Mouse (Mus musculus): ENCODE data around the gene C1s1. TPM values are rescaled to one million over a fixed set of nuclear protein-coding genes. Genes with fewer than 3 reads are reported as not detected.

The C1s1 gene
- total and polyA plus RNA-seq, 2 experiments from 2014 or later = 0.67 to 1.9 TPM

- no peak overlapping the region for H3K9ac ChIP-seq
- H3K4me2 ChIP-seq (ENCODE audit: low read depth) = no peak overlapping the region
- no peaks in the 10 kb centered on the region for H3K4me1 ChIP-seq (ENCODE audit: insufficient read depth)
- H3K36me3 ChIP-seq (ENCODE audit: insufficient read depth) = no peaks in the 10 kb centered on the region
- no peak for TF ChIP-seq CTCF (IDR thresholded peaks at IDR 0.05; ENCODE audit: low read depth)
- no peak overlapping the region for H3K4me3 ChIP-seq (ENCODE audit: low read depth, low read length)
- no peak overlapping the region for H3K27ac ChIP-seq (ENCODE audit: low read depth, low read length)
- no peaks in the 10 kb centered on the region for H3K27me3 ChIP-seq (ENCODE audit: insufficient read depth, low read length)
- ATAC-seq = no peak
- H3K9me3 ChIP-seq (ENCODE audit: low read length) = no peaks in the 10 kb centered on the region
- WGBS = 48% methylated on average over 10 of the region's 10 CpGs
- no peak for DNase-seq
Measured at GRCm38 (mm10) chr6:124499914-124500566, 42.1 kb downstream of the C1s1 start.

GRCm38 (mm10) chr6:124496054-124496453, 46.1 kb downstream of the C1s1 start:
- Histone ChIP-seq H3K4me1 (ENCODE audit: insufficient read depth) (no peaks in the 10 kb centered on the region), H3K27me3 (ENCODE audit: insufficient read depth, low read length) (no peaks in the 10 kb centered on the region), H3K4me3 (ENCODE audit: low read depth, low read length) (no peak overlapping the region), H3K9ac (no peak overlapping the region), H3K4me2 (ENCODE audit: low read depth) (no peak overlapping the region), H3K36me3 (ENCODE audit: insufficient read depth) (no peaks in the 10 kb centered on the region), H3K9me3 (ENCODE audit: low read length) (no peaks in the 10 kb centered on the region), H3K27ac (ENCODE audit: low read depth, low read length) (no peak overlapping the region)
- no peak for TF ChIP-seq CTCF (IDR thresholded peaks at IDR 0.05; ENCODE audit: low read depth)
- 94% methylated on average over 5 of the region's 5 CpGs for WGBS
- no peak for DNase-seq
- no peak for ATAC-seq

- no peaks in the 10 kb centered on the region for H3K36me3 ChIP-seq (ENCODE audit: insufficient read depth)
- no peak for TF ChIP-seq CTCF (IDR thresholded peaks at IDR 0.05; ENCODE audit: low read depth)
- ATAC-seq (no peak), DNase-seq (no peak)
- no peak overlapping the region for H3K4me3 ChIP-seq (ENCODE audit: low read depth, low read length)
- H3K9ac ChIP-seq = no peak overlapping the region
- no peaks in the 10 kb centered on the region for H3K4me1 ChIP-seq (ENCODE audit: insufficient read depth)
- no peak overlapping the region for H3K4me2 ChIP-seq (ENCODE audit: low read depth)
- 89% methylated on average over 5 of the region's 5 CpGs for WGBS
- H3K9me3 ChIP-seq (ENCODE audit: low read length) = no peaks in the 10 kb centered on the region
- H3K27me3 ChIP-seq (ENCODE audit: insufficient read depth, low read length) = no peaks in the 10 kb centered on the region
- H3K27ac ChIP-seq (ENCODE audit: low read depth, low read length) = no peak overlapping the region
Measured at GRCm38 (mm10) chr6:124493886-124494285, 48.3 kb downstream of the C1s1 start.

- H3K4me1 ChIP-seq (ENCODE audit: insufficient read depth) = no peaks in the 10 kb centered on the region
- H3K9me3 ChIP-seq (ENCODE audit: low read length) = no peaks in the 10 kb centered on the region
- H3K4me2 ChIP-seq (ENCODE audit: low read depth) = no peak within 1 kb of the TSS
- H3K36me3 ChIP-seq (ENCODE audit: insufficient read depth) = no peaks in the 10 kb centered on the region
- peak; percentile 71 for DNase-seq
- TF ChIP-seq CTCF (IDR thresholded peaks at IDR 0.05; ENCODE audit: low read depth) = peak; percentile 74
- peak; percentile 77 for ATAC-seq
- H3K27ac ChIP-seq (ENCODE audit: low read depth, low read length) = no peak within 1 kb of the TSS
- 57% methylated on average over 4 of the region's 4 CpGs for WGBS
- H3K4me3 ChIP-seq (ENCODE audit: low read depth, low read length) = no peak within 1 kb of the TSS
- H3K27me3 ChIP-seq (ENCODE audit: insufficient read depth, low read length) = no peaks in the 10 kb centered on the region
- no peak within 1 kb of the TSS for H3K9ac ChIP-seq
Measured at GRCm38 (mm10) chr6:124492842-124493561, 49.2 kb downstream of the C1s1 start, which contains the start of gene C1rl. C1rl (plus strand) TSS chr6:124493113.

GRCm38 (mm10) chr6:124491427-124491826, 50.7 kb downstream of the C1s1 start:
- no peaks in the 10 kb centered on the region for H3K27me3 ChIP-seq (ENCODE audit: insufficient read depth, low read length)
- no peaks in the 10 kb centered on the region for H3K9me3 ChIP-seq (ENCODE audit: low read length)
- TF ChIP-seq CTCF (IDR thresholded peaks at IDR 0.05; ENCODE audit: low read depth) = no peak
- DNase-seq (no peak), ATAC-seq (no peak)
- no peak overlapping the region for H3K27ac ChIP-seq (ENCODE audit: low read depth, low read length)
- no peak overlapping the region for H3K4me2 ChIP-seq (ENCODE audit: low read depth)
- 81% methylated on average over 6 of the region's 6 CpGs for WGBS
- H3K36me3 ChIP-seq (ENCODE audit: insufficient read depth) = no peaks in the 10 kb centered on the region
- no peaks in the 10 kb centered on the region for H3K4me1 ChIP-seq (ENCODE audit: insufficient read depth)
- no peak overlapping the region for H3K9ac ChIP-seq
- no peak overlapping the region for H3K4me3 ChIP-seq (ENCODE audit: low read depth, low read length)

- Histone ChIP-seq H3K4me1 (ENCODE audit: insufficient read depth) (no peaks in the 10 kb centered on the region), H3K27ac (ENCODE audit: low read depth, low read length) (no peak overlapping the region), H3K27me3 (ENCODE audit: insufficient read depth, low read length) (no peaks in the 10 kb centered on the region), H3K4me3 (ENCODE audit: low read depth, low read length) (no peak overlapping the region), H3K9ac (no peak overlapping the region), H3K9me3 (ENCODE audit: low read length) (no peaks in the 10 kb centered on the region), H3K36me3 (ENCODE audit: insufficient read depth) (no peaks in the 10 kb centered on the region), H3K4me2 (ENCODE audit: low read depth) (no peak overlapping the region)
- DNase-seq (no peak), ATAC-seq (no peak)
- no peak for TF ChIP-seq CTCF (IDR thresholded peaks at IDR 0.05; ENCODE audit: low read depth)
- 78% methylated on average over 4 of the region's 4 CpGs for WGBS
Measured at GRCm38 (mm10) chr6:124488952-124489351, 53.2 kb downstream of the C1s1 start.

GRCm38 (mm10) chr6:124487509-124487908, 54.6 kb downstream of the C1s1 start:
- H3K4me2 ChIP-seq (ENCODE audit: low read depth) = no peak overlapping the region
- 54% methylated on average over 2 of the region's 2 CpGs for WGBS
- H3K9me3 ChIP-seq (ENCODE audit: low read length) = no peaks in the 10 kb centered on the region
- TF ChIP-seq CTCF (IDR thresholded peaks at IDR 0.05; ENCODE audit: low read depth) = no peak
- H3K27me3 ChIP-seq (ENCODE audit: insufficient read depth, low read length) = no peaks in the 10 kb centered on the region
- DNase-seq (no peak), ATAC-seq (no peak)
- H3K9ac ChIP-seq = no peak overlapping the region
- no peak overlapping the region for H3K4me3 ChIP-seq (ENCODE audit: low read depth, low read length)
- no peak overlapping the region for H3K27ac ChIP-seq (ENCODE audit: low read depth, low read length)
- H3K36me3 ChIP-seq (ENCODE audit: insufficient read depth) = no peaks in the 10 kb centered on the region
- H3K4me1 ChIP-seq (ENCODE audit: insufficient read depth) = no peaks in the 10 kb centered on the region
